Mouse (Mus musculus): ENCODE measurements around the gene Mpzl3.

DNA sequence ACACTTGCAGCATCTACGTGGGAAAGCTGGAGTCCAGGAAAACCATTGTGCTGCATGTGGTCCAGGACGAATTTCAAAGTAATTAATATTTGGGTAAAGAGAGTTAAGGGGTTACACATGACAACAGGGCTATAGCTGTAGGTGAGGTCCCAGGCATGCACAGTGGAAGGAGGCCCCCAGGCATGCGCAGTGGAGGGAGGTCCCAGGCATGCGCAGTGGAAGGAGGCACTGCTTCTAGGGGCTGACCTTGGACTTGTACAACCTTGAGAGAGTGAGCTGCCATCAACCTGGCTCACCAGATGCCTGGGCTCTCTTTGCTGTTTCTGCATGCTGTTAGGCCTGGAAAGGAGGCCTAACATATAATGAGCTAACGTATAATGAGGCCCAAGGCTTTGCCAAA is 42.9 kb downstream of the Mpzl3 start:
- TF ChIP-seq CTCF (IDR thresholded peaks at IDR 0.05; ENCODE audit: low read depth) (no peak), EP300 (IDR thresholded peaks at IDR 0.05; ENCODE audit: low read depth) (no peak)

Measured in heart, postnatal 0 days (tissue).